Mouse (Mus musculus) midbrain, embryonic 12.5 days (tissue): ENCODE data around the gene Dmpk. TPM values are rescaled to one million over a fixed set of nuclear protein-coding genes. Genes with fewer than 3 reads are reported as not detected.

Experiments used
- ATAC-seq: fragments of 200-750 bp; cut with Nextera tagmentation; 2 replicates; pipeline ENCODE4 v1.8.0; 2017; ENCODE audit warnings: low read depth, moderate TSS enrichment, moderate library complexity; ENCODE audit not compliant: low FRiP score
- H3K27ac ChIP-seq: fragments of 300-500 bp; sonication (generic); replicated peaks from 2 replicates; pipeline ENCODE4 v1.5.1; 2016; ENCODE audit warnings: mild to moderate bottlenecking
- H3K27me3 ChIP-seq: fragments of 300-500 bp; sonication (generic); 2 replicates; pipeline ENCODE4 v1.6.1; 2016; ENCODE audit warnings: mild to moderate bottlenecking
- H3K36me3 ChIP-seq: fragments of 300-500 bp; sonication (generic); 2 replicates; pipeline ENCODE4 v1.6.1; 2016
- H3K4me1 ChIP-seq: fragments of 300-500 bp; sonication (generic); 2 replicates; pipeline ENCODE4 v1.6.1; 2016
- H3K4me2 ChIP-seq: fragments of 300-500 bp; sonication (generic); replicated peaks from 2 replicates; pipeline ENCODE4 v1.6.1; 2016; ENCODE audit warnings: mild to moderate bottlenecking, moderate library complexity
- H3K4me3 ChIP-seq: fragments of 300-500 bp; sonication (generic); 2 replicates; pipeline ENCODE4 v1.5.1; 2016; ENCODE audit warnings: mild to moderate bottlenecking
- H3K9ac ChIP-seq: fragments of 300-500 bp; sonication (generic); replicated peaks from 2 replicates; pipeline ENCODE4 v1.6.1; 2016; ENCODE audit warnings: mild to moderate bottlenecking, moderate library complexity
- H3K9me3 ChIP-seq: fragments of 300-500 bp; sonication (generic); 2 replicates; pipeline ENCODE4 v1.6.1; 2016; ENCODE audit warnings: mild to moderate bottlenecking
- WGBS: fragments of 180-500 bp; shearing (Covaris S2); methylation state at CpG from one replicate; pipeline ENCODE4 v1.1.7; 2016; 5-methylcytosine and 5-hydroxymethylcytosine counted together
- polyA plus RNA-seq: library from polyadenylated mRNA; unstranded; fragments of >200 nt; fragmentation: Nextera tagmentation; extraction: Ambion mirVana; gene quantifications from 2 replicates; pipeline ENCODE4 v1.2.1, GENCODE M21; 2016

Dmpk gene
- polyA plus RNA-seq, 1 experiment from 2014 or later: 11.7 TPM

GRCm38 (mm10) chr7:19076586-19076991 lies 7.1 kb upstream of the Dmpk start:
- peak overlapping the region; percentile 98 for H3K9ac ChIP-seq

DNA sequence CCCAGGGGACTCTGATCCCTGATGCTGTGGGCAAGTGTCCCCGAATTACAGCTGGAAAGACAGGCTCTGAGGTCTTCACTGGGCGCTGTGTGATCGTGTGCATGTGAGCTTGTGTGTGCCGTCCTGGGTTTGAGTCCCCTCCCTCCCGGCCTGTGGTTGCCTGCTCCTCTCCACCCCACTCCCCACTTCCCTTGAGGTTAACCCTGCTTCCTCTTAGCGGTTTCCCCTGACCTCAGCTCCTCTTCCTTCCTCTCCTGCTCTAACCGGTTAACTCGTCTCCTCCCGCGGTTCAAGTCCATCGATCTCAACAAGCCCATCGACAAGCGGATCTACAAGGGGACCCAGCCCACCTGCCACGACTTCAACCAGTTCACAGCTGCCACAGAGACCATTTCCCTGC lies 5.9 kb upstream of the Dmpk start:
- Histone ChIP-seq H3K36me3 (peaks cover 53% of the 10 kb centered on the region), H3K4me2 (peak overlapping the region; percentile 95), H3K4me1 (peaks cover 22% of the 10 kb centered on the region), H3K9me3 (no peaks in the 10 kb centered on the region), H3K27me3 (no peaks in the 10 kb centered on the region), H3K9ac (peak overlapping the region; percentile 98; the same call in 1 of the 2 replicates), H3K27ac (no peak overlapping the region), H3K4me3 (peak overlapping the region; percentile 97)
- ATAC-seq: no peak
- WGBS: 78% methylated on average over 14 of the region's 14 CpGs

More at GRCm38 (mm10) chr7:19076586-19076991, 7.1 kb upstream of the Dmpk start:
- WGBS: under 1% methylated on average over 22 of the region's 22 CpGs
- H3K36me3 ChIP-seq: peaks cover 41% of the 10 kb centered on the region
- no peaks in the 10 kb centered on the region for H3K27me3 ChIP-seq
- H3K4me1 ChIP-seq: peaks cover 18% of the 10 kb centered on the region
- peak overlapping the region; percentile 95 for H3K4me2 ChIP-seq
- peak overlapping the region; percentile 74 for H3K27ac ChIP-seq
- peak overlapping the region; percentile 97 for H3K4me3 ChIP-seq
- ATAC-seq: no peak
- H3K9me3 ChIP-seq: no peaks in the 10 kb centered on the region

DNA sequence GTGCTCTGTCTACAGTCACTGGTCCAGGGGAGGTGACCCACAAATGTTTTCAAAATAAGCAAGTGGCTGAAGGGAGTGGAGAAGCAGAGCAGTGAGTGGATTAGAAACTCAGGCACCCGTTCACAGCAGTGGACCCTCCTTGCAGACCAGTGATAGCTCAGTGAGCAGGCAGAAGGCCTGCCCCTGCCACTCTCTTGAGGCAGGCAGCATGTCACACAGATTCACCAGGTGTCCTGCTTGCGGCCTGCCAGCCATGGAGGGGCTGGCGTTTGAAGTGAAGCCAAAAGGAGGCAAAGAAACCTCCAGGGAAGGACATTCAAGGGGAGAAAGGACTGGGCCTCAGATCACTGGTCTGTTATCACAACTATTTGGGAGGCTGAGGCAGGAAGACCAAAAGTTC lies 4.9 kb upstream of the Dmpk start:
- Histone ChIP-seq H3K9ac (no peak overlapping the region), H3K27me3 (no peaks in the 10 kb centered on the region), H3K27ac (no peak overlapping the region), H3K36me3 (peaks cover 62% of the 10 kb centered on the region), H3K4me2 (no peak overlapping the region), H3K4me1 (peaks cover 29% of the 10 kb centered on the region), H3K9me3 (no peaks in the 10 kb centered on the region), H3K4me3 (no peak overlapping the region)
- 84% methylated on average over 3 of the region's 3 CpGs for WGBS
- no peak for ATAC-seq

DNA sequence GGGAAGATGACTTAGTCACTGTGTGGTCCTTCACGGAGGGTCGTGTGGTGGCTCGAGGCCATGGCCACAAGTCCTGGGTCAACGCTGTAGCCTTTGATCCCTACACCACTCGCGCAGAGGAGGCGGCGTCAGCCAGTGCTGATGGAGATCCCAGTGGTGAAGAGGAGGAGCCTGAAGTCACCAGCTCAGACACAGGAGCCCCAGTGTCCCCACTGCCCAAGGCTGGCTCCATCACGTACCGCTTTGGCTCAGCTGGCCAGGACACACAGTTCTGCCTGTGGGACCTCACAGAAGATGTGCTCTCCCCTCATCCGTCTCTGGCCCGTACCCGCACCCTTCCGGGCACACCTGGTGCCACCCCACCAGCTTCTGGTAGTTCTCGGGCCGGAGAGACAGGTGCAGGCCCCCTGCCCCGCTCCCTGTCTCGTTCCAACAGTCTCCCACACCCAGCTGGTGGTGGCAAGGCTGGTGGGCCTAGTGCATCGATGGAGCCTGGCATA lies 3.1 kb upstream of the Dmpk start:
- Histone ChIP-seq H3K4me3 (no peak overlapping the region), H3K4me1 (peaks cover 42% of the 10 kb centered on the region), H3K27me3 (peaks cover 7% of the 10 kb centered on the region), H3K9ac (no peak overlapping the region), H3K9me3 (no peaks in the 10 kb centered on the region), H3K4me2 (no peak overlapping the region), H3K36me3 (peaks cover 64% of the 10 kb centered on the region), H3K27ac (no peak overlapping the region)
- ATAC-seq: no peak
- 92% methylated on average over 19 of the region's 19 CpGs for WGBS

DNA sequence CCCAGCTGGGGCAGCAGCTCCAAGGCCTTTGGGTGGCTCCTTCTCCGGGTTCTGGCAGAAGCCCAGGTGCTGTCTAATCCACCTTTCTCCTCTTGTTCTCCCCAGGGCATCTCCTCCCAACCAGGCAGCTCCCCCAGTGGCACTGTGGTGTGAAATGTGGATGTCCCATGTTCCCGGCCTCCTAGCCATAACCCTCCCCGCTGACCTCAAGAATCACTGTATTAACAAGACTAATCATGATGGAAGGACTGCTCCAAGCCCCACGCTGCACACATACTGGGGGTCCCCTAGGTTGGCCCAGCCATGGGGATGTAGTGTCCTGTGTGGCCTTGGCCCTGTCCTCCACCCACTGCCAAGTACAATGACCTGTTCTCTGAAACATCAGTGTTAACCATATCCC lies 1.5 kb upstream of the Dmpk start:
- 81% methylated on average over 4 of the region's 4 CpGs for WGBS
- Histone ChIP-seq H3K27me3 (peaks cover 7% of the 10 kb centered on the region), H3K4me3 (no peak overlapping the region), H3K4me2 (no peak overlapping the region), H3K4me1 (peaks cover 42% of the 10 kb centered on the region), H3K27ac (no peak overlapping the region), H3K9ac (no peak overlapping the region), H3K9me3 (no peaks in the 10 kb centered on the region), H3K36me3 (peaks cover 65% of the 10 kb centered on the region)
- no peak for ATAC-seq

DNA sequence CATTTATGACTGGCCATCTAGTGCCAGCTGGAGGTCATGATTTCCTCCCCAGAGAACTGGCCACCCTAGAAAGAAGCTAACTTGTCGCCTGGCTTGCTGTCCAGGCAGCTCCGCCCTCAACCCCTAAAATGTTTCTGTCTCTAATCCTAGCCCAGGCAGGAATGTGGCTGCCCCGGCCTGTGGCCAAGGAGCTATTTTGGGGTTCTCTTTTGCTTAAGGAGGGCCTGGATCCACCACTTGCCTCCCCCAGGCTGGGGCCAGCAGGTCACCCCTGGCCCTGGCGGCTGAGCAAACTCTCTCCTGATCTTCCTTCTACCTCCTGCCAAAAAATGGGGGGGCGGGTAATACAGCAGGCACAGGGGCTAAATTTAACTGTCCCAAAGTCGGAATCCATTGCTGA lies 553 bp upstream of the Dmpk start:
- Histone ChIP-seq H3K9ac (no peak overlapping the region), H3K27me3 (peaks cover 7% of the 10 kb centered on the region), H3K27ac (no peak overlapping the region), H3K4me3 (no peak overlapping the region), H3K9me3 (no peaks in the 10 kb centered on the region), H3K4me1 (peaks cover 33% of the 10 kb centered on the region), H3K36me3 (peaks cover 69% of the 10 kb centered on the region), H3K4me2 (no peak overlapping the region)
- ATAC-seq: no peak
- WGBS: 62% methylated on average over 6 of the region's 6 CpGs

- no peak overlapping the region for H3K4me3 ChIP-seq
- no peak overlapping the region for H3K27ac ChIP-seq
- H3K9me3 ChIP-seq: no peaks in the 10 kb centered on the region
- H3K36me3 ChIP-seq: peaks cover 61% of the 10 kb centered on the region
- H3K9ac ChIP-seq: no peak overlapping the region
- no peak for ATAC-seq
- H3K4me1 ChIP-seq: peaks cover 33% of the 10 kb centered on the region
- WGBS: 82% methylated on average over 6 of the region's 6 CpGs
- H3K4me2 ChIP-seq: no peak overlapping the region
- H3K27me3 ChIP-seq: peaks cover 7% of the 10 kb centered on the region
These were observed 675 bp downstream of the Dmpk start for GRCm38 (mm10) chr7:19084277-19084771.

DNA sequence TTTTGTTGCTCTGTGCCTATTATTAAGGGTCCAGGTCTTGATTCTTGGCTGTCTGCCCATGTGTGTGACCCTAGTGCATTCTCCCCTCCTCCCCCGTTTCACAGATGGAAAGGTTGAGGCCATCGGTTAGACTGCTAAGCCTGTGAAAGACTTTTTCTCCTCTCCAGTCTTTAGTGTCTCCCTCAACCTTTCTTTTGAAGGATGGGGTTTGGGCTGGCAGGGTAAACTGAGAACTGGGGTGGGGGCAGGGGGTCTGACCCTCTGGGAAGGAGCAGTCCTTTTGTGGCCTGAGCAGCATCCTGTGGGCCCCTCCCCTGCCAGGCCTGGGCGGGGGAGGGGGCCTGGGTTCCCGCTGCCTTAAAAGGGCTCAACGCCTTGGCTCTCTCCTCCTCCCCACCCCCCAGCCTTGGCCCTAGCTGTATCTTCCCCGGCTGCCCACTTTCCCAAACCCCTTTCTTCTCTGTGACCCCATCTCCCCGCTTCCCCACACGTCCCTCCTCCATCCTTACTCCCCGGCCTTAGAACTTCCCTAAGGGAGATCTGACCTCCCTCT lies 1.3 kb downstream of the Dmpk start:
- H3K27me3 ChIP-seq: peaks cover 9% of the 10 kb centered on the region
- H3K4me3 ChIP-seq: no peak overlapping the region
- peaks cover 33% of the 10 kb centered on the region for H3K4me1 ChIP-seq
- no peak overlapping the region for H3K27ac ChIP-seq
- no peak for ATAC-seq
- peaks cover 57% of the 10 kb centered on the region for H3K36me3 ChIP-seq
- H3K9ac ChIP-seq: no peak overlapping the region
- WGBS: 24% methylated on average over 9 of the region's 9 CpGs
- H3K9me3 ChIP-seq: no peaks in the 10 kb centered on the region
- H3K4me2 ChIP-seq: no peak overlapping the region

DNA sequence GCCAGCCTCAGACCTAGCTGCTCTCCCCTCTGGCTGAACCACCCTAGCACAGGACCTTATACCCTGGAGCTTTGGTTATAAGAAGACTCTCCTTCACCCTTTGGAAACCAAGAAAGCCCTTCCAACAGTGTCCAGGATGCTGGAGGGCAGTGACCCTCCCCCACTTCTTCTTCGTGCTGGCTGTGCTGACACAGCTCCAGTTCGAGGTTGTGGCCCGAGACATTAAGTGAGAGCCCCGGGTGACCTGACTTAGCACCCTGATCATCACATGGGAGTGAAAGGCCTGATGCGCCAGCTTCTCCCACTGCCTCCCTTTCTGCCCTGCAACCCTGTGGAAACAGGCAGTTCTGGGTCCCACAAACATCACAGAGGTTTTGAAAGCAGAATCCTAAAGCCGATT lies 1.8 kb downstream of the Dmpk start:
- H3K9ac ChIP-seq: no peak overlapping the region
- peaks cover 14% of the 10 kb centered on the region for H3K27me3 ChIP-seq
- ATAC-seq: no peak
- peaks cover 33% of the 10 kb centered on the region for H3K4me1 ChIP-seq
- peaks cover 57% of the 10 kb centered on the region for H3K36me3 ChIP-seq
- 13% methylated on average over 6 of the region's 6 CpGs for WGBS
- H3K4me3 ChIP-seq: no peak overlapping the region
- H3K9me3 ChIP-seq: no peaks in the 10 kb centered on the region
- H3K27ac ChIP-seq: no peak overlapping the region
- H3K4me2 ChIP-seq: no peak overlapping the region

DNA sequence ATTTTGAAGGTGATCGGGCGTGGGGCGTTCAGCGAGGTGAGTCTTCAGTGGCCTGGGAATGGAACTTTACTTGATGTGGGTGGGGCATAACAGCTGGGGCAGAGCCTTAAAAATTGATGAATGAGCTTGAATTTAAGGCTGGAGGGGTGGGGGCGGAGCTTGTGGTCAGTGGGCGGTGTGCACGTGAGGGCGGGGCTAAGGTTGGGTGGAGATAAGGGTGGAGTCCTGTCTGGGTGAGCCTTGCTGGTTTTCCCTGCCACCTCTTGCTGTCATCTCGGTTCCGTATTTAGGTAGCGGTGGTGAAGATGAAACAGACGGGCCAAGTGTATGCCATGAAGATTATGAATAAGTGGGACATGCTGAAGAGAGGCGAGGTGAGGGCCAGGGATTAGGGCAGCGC lies 2.4 kb downstream of the Dmpk start:
- no peak overlapping the region for H3K4me2 ChIP-seq
- 0 out of 2 replicates have a peak overlapping the region, but pooled peaks have one; percentile 28 for H3K9ac ChIP-seq
- H3K9me3 ChIP-seq: no peaks in the 10 kb centered on the region
- peaks cover 56% of the 10 kb centered on the region for H3K36me3 ChIP-seq
- no peak for ATAC-seq
- peaks cover 33% of the 10 kb centered on the region for H3K4me1 ChIP-seq
- no peak overlapping the region for H3K4me3 ChIP-seq
- H3K27ac ChIP-seq: no peak overlapping the region
- H3K27me3 ChIP-seq: peaks cover 19% of the 10 kb centered on the region
- 10% methylated on average over 14 of the region's 14 CpGs for WGBS

DNA sequence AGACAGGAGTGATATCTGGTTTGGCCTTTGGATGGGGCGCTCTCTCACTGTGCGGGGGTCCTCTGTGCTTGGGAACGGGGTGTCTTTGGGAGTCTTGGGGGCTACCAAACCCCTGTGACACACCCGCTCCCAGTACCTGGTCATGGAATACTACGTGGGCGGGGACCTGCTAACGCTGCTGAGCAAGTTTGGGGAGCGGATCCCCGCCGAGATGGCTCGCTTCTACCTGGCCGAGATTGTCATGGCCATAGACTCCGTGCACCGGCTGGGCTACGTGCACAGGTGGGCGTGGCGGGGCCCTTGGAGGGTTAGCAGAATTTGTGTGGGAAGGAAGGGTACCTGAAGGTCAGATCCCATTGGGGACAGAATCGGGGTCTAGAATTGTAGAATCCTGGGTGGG lies 3.1 kb downstream of the Dmpk start:
- Histone ChIP-seq H3K9me3 (no peaks in the 10 kb centered on the region), H3K4me1 (peaks cover 37% of the 10 kb centered on the region), H3K9ac (no peak overlapping the region), H3K4me2 (no peak overlapping the region), H3K4me3 (no peak overlapping the region), H3K27ac (no peak overlapping the region), H3K36me3 (peaks cover 56% of the 10 kb centered on the region), H3K27me3 (peaks cover 26% of the 10 kb centered on the region)
- ATAC-seq: no peak
- WGBS: 59% methylated on average over 18 of the region's 18 CpGs

GRCm38 (mm10) chr7:19088813-19089212 lies 5.2 kb downstream of the Dmpk start:
- 39% methylated on average over 10 of the region's 10 CpGs for WGBS
- Histone ChIP-seq H3K4me3 (no peak overlapping the region), H3K4me2 (no peak overlapping the region), H3K9ac (no peak overlapping the region), H3K27ac (no peak overlapping the region), H3K9me3 (no peaks in the 10 kb centered on the region), H3K36me3 (peaks cover 37% of the 10 kb centered on the region), H3K4me1 (peaks cover 45% of the 10 kb centered on the region), H3K27me3 (peaks cover 30% of the 10 kb centered on the region)
- ATAC-seq: no peak
